Mouse (Mus musculus) heart, adult 2 months (tissue): ENCODE data around the gene BC004004.

ENCODE experiments used
- CTCF ChIP-seq: fragments of 200-600 bp; IDR thresholded peaks from 2 replicates; pipeline ENCODE4 v1.8.1; 2022; ENCODE audit warnings: antibody characterized with exemption, mild to moderate bottlenecking, moderate library complexity
- EP300 ChIP-seq: fragments of 200-500 bp; IDR thresholded peaks from 2 replicates; pipeline ENCODE4 v1.6.1; 2011; ENCODE audit warnings: low read depth, low read length, control low read depth; ENCODE audit not compliant: insufficient read depth
- POLR2A ChIP-seq: fragments of 200-500 bp; IDR thresholded peaks from 2 replicates; pipeline ENCODE4 v1.6.1; 2011; ENCODE audit warnings: mild to moderate bottlenecking, low read depth, low read length, control low read depth; ENCODE audit not compliant: insufficient read depth

GRCm38 (mm10) chr17:29292996-29293395 is 24.4 kb downstream of the BC004004 start:
- TF ChIP-seq CTCF (no peak), EP300 (no peak), POLR2A (no peak)
